Comparison of ENCODE assay signal across 15 mouse cellular contexts in the genomic region with DNA sequence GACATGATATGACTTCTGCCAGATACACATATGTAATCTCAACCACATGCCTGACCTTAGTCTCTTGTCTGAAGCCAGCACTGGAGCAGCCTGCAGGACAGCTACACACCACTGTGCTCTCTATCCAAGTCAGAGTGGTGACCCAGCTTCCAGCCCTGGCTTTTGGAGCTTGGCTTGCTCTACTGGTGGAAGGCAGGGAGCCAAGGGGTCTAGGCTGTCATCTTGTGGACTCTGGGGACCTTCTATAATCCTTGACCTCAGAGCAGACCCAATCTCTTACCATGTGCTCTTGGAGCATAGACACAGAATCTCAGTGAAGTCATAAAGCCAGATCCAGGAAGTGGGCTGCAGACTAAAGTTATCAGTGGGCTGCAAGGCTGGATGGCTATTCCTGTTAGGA.
"Had no signal": no experiment of that assay in that cellular context is flagged by ENCODE, and none has a peak within 500 bp of the region (broad histone marks: within the 10 kb centered on the region; RNA-seq: fewer than 3 reads in every experiment).

No protein-coding gene starts in this region.

- DNase-seq: kidney, adult 9 months; liver; liver, embryonic 13.5 days; right cerebral cortex, postnatal 14 days; thymus, adult 2 months; thymus, postnatal 25 days had no signal

- ATAC-seq: intestine, postnatal 0 days; midbrain, embryonic 16.5 days had no signal

- H3K27ac ChIP-seq: kidney, postnatal 0 days; limb, embryonic 12.5 days; liver, embryonic 13.5 days; macrophage; midbrain, embryonic 12.5 days; stomach, embryonic 15.5 days had no signal

- H3K9ac ChIP-seq: limb, embryonic 12.5 days; liver, embryonic 13.5 days; liver, postnatal 0 days; midbrain, embryonic 12.5 days; stomach, embryonic 15.5 days had no signal

- H3K4me1 ChIP-seq: limb, embryonic 12.5 days; liver, embryonic 13.5 days; stomach, embryonic 15.5 days had no signal

- H3K4me3 ChIP-seq: limb, embryonic 12.5 days; liver, embryonic 13.5 days; megakaryocyte, embryonic 14.5 days; midbrain, embryonic 12.5 days; stomach, embryonic 15.5 days had no signal

- H3K36me3 ChIP-seq: limb, embryonic 12.5 days; liver, embryonic 13.5 days; midbrain, embryonic 12.5 days; stomach, embryonic 15.5 days had no signal

- H3K4me2 ChIP-seq: limb, embryonic 12.5 days; liver, embryonic 13.5 days; midbrain, embryonic 12.5 days; stomach, embryonic 15.5 days had no signal

- H3K27me3 ChIP-seq: limb, embryonic 12.5 days; liver, embryonic 13.5 days; midbrain, embryonic 12.5 days; stomach, embryonic 15.5 days had no signal

- H3K9me3 ChIP-seq: limb, embryonic 12.5 days; liver, embryonic 13.5 days; megakaryocyte, embryonic 14.5 days; midbrain, embryonic 12.5 days; stomach, embryonic 15.5 days had no signal
